Mouse (Mus musculus): Measurements from ENCODE around the gene Csnk1g1.

Csnk1g1 gene

DNA sequence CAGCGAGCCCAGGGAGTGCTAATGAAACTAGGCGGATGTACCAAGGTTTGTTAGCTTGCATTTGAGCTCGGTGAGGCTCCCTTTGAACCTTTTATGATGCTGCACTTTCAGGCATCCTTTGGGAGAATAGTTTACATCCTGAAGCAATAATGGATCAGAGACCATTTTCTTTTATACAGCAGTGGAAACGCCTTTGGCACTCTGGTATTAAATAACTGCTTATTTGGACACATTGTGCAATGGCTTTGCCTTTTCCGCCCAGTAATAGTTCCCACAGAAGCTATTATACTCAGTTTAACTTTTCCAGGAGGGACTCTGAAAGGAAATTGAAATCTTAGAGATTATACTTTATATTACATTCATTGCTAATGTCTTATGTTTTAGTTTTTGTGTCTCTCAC, 90.2 kb downstream of the Csnk1g1 start:
- no peak for DNase-seq

DNA sequence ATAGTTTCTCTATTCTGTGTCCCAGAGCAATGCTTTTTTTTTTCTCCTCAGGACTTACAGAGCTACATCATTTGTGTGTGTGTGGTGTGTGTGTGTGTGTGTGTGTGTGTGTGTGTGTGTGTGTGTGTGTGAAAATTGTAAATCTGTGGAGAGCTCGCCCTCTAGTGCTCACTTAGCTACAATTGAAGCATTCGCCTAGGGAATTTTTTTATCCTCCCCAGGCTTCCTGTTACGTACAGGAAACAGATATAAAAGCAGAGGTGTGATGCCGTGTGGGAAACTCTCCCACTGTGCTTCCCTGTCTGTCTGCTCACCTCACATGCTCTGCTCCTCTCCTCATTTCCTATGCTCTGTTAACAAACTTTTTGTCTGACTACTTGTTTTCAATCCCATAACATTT, 95.7 kb downstream of the Csnk1g1 start:
- peak; percentile 24 for DNase-seq

DNA sequence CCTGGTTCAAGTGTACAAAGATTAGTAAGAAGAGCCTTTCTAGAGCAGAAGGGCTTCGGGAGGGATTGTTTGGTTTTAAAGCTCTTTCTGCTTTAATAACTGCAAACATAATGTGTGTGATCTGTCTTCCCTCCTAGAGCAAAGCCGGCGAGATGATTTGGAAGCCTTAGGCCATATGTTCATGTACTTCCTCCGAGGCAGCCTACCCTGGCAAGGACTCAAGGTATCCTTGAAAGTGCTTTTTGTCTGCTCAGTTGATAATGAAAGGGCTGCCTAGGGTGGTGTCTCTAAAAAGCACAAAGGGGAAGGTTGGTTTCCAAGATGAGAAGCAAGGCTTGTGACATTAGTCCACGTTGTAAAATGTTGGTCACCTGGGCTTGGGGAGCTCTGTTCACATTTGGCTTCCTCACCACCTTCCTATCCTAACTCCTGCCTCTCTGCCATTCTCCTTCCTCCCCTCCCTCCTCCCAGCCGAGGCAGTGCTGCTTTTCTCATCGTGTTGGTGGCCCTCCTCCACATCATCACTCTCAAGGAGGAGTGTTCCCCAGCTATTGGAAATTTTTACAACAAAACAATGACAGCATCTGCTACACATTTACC, 99.0 kb downstream of the Csnk1g1 start:
- no peak for DNase-seq

DNA sequence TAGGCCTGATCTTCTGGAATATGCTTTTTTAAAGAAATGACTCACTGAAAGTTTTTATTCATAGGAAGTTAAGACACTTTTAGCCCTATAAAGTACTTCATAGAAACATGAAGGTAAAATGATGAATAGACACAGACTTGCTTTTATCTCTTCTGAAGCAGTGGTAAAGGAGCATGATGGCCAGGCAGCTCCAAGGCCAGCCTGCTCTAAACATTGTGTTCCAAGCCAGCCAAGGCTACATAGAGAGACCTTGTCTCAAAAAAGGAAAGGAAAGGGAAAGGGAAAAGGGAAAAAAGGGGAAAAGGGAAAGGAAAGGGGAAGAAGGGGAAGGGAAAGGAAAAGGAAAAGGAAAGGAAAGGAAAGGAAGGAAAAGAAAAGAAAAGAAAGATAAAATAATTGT, 111.9 kb downstream of the Csnk1g1 start:
- DNase-seq = no peak

DNA sequence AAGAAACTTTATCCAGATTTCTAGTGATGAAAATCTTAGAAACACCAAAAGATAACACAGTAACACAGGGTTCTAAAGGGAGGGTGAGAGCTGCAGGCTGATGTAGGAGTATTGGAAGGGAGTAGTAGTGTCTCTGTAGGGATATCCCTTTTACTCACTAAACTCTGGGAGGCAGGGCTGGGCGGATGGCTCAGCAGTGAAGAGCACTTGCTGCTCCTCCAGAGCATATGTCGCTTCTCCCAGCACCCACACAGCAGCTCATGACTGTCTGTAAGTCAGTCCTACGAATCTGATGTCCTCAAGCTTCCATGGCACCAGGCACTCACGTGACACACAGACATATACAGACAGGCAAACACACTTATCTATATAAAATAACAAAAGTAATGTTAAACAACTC, 129.4 kb downstream of the Csnk1g1 start:
- no peak for DNase-seq

DNA sequence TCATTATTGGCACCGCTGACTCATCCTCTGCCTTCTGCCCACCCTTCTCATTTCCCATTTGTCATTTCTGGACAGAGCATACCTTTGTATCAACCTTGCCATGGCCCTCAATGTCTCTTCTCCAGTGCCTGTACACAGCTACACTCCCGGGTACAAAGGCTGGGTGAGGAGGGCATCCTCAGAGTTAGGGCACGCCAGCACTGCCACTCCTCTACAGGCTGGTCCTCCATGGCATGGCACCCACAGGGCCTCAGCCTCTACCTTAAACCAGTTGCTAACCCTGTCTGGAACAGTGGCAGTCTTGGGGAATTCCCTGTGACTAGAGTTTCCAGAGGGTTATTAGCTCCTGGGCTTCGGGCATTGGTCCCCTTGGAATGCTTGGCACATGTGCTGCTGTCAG, 129.9 kb downstream of the Csnk1g1 start:
- no peak for DNase-seq

DNA sequence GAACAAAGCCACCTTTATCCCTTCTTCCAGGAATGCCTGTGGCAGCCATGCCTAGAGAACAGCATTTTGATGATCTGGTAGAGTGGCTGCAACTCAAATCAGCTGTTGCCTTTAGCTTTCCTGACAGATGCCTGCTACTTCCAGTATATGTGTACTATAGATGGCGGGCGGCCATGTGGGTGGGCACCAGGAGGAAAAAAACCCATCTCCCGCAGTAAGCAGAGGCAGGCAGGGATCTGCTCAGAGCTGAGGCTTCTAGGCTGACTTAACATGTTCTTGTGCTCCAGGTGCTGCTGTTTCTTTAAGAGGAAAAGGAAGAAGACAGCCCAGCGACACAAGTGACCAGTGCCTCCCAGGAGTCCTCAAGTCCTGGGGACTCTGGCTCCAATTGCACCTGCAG, 130.6 kb downstream of the Csnk1g1 start:
- no peak for DNase-seq

DNA sequence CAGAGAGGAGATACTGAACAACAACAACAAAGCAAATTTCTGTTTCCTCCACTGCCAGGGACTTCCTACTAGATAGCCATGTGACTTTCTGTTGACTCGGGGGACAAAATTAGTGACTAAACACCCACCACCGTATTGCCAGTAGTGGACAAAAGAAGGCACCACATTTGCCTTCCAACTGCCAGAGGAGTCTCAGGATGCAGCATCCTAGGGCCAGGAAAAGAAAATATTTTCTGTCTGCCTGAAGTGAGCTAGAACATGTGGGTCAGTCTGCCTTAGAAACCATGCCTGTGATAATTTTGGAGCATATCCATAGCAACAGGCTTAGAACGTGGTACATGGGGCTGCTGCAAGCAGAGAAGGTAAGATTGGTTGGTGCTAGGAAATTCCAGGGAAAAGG, 132.1 kb downstream of the Csnk1g1 start:
- DNase-seq = no peak

DNA sequence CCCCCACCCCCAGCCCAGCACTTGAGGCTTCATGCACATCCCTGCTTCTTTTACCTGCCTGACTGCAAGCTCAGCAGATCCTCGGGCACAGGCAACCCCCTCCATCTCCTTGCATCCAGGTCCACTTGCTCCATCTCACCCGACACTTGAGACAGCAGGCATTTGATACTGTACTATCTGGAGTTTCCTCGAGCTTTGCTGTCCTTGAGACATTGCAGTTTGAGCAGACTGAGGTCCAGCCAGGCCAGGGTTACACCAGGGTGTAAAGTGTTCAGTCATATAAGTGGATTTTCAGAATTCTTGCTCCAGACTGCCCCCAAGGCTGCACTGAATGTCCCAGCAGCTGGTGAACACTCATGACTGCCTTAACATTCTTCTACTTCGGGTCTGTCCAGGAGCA, 133.6 kb downstream of the Csnk1g1 start:
- DNase-seq = no peak

DNA sequence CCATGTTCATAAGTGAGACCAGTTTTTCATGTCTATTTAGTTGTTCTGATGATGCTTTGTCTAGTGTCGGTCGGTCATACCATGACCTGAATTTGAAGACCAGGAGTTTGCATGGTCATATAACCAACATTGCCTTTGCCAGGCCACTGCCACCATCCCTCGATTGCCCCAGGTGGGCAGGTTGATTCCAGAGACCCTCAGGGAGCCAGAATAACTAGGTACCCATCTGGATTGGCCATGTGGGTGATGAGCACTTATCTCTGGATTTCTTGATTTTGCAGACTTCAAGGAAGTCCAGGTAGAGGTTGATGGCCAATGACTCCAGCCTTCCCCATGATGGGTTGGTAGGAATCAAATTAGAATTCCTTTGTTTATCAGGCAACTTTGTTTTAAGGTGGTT, 134.5 kb downstream of the Csnk1g1 start:
- DNase-seq = no peak

DNA sequence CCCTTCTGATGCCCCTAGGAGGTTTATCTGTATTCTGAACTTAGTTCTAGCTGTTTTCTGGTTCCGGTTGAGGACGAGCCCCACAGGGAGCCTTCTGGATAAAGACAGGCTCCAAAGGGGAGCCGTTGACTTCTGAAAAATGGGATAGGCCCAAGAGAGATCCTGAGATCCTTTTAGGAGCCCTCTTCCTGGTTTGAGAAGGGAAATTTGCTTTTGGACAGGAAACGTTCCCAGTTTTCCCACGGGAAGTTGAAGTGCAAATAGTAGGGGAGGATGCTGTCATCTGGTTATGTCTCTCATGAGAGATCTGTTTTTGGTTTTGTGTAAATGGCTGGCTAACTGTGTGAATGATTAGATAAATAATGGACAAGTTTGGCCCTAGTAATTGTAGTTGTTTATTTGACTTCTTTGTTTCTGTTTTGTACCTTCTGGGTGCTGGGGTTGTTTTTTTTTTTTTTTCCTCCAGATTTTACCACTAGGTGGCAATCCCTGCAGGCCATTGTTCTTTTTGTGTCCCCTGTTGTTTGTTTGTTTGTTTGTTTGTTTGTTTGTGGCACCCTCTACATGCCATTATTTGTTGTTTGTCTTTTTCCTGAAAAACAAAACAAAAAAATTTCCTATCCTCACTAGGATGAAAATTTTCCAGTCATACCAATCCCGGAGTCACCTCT, 141.3 kb downstream of the Csnk1g1 start:
- DNase-seq = no peak

DNA sequence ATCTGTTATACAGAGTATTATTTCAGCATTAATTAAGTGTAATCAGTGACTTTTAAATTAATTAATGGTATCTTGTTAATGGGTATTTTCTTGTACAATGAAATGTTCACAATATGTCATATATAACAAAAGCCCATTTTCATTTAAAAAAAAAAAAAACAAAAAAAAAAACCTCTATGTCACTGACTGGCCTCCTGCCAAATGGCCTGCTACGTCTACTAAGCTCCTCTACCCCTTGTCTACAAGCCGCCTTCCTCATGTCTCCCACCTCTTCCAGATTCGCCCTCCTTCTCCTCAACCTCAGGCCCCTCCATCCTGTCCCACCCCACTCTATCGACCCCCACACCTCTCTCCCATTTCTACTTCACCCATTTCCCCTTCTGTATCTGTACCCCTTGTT, 142.8 kb downstream of the Csnk1g1 start:
- no peak for DNase-seq

DNA sequence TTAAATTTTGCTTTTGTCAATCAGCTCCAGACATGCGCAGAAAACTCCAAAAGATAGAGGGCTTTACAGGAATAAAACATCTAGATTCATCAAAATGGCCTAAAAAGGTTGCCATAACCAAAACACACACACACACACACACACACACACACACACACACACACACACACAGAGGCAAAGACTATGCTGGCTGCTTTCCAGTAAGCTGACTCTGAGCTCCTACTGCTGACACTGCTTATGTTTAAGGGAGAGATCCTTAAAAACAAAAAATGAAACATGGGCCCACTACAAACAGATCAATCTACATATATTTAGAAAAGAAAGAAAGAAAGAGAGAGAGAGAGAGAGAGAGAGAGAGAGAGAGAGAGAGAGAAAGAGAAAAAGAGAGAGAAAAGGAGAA, 144.0 kb downstream of the Csnk1g1 start:
- DNase-seq = no peak

DNA sequence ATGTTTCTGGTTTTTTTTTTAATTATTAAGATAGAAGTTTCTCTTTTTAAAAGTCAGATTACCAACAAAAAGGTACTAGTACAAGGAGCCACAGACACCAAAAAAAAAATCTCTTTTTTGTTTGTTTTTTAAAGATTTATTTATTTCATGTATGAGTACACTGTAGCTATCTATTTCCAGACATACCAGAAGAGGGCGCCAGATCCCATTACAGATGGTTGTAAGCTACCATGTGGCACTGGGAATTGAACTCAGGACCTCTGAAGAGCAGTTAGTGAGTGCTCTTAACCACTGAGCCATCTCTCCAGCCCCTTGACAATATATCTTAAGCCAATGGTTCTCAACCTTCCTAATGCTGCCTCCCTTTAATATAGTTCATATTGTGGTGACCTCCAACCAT, 144.9 kb downstream of the Csnk1g1 start:
- DNase-seq = no peak

DNA sequence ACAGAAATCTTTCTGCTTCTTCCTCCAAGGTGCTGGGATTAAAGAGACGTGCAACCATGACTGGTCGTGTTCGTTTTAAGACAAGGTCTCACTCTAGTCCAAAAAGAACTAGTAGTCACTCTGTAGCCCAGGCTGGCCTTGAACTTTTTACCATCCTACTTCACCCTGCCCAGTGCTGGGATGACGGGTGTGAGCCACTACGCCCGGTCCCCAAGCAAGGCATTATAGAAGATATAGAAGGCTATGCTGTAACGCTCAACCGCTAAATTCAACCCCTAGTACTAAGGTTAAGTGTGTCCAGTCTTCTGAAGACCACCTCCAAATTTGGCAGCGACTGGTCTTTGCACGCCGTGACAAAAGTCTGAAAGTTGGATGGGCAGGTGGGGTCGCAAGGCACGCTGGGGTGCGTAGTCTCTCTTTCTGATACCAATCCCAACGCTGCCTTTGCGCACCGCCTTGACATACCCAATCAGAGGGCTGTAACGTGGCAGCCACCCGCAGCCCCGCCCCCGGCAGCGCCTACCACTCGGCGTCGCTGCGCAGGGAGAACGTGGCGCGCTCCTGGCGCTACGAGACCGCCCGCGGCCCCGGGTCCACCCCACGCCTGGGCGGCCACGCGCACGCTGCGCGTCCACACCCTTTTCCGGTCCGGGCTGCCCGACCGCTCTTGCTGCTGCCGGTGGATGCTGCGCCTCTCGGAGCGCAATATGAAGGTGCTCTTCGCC, 151.0 kb downstream of the Csnk1g1 start, which contains the start of gene Ppib:
Ppib (plus strand) TSS at position 640 of the 725 bp plus-strand sequence.
- peak; percentile 98 for DNase-seq

DNA sequence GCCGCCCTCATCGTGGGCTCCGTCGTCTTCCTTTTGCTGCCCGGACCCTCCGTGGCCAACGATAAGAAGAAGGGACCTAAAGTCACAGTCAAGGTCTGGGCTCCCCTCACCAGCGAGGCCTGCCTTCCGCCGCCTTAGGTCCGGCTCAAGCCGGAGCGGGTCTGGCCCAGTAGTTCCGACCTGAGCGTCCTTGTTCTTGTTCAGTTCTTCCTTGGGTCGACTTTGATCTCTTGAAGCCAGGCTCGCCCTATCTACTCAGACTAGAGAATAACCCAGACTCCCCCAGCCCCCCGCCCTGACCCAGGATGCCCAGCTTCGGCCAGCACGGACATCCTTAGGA, 151.6 kb downstream of the Csnk1g1 start:
- DNase-seq = no peak

DNA sequence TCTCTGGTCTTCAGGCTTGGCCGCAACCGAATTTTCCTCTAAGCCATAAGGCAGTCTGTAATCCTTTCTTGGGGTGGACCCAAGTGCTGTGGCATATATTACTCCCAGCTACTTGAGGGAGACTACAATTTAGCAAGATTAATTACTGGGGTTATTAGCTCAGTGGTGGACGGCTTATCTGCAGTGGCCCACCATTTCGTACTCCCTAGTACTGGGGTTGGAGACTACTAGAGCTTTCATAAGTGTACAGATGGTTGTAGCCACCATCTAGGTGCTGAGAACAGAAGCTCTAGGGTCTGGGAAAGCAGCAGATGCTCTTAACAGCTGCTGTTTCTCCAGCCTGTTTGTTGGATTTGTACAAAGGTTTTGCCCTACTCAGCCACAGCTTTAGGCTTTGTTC, 152.3 kb downstream of the Csnk1g1 start:
- no peak for DNase-seq

DNA sequence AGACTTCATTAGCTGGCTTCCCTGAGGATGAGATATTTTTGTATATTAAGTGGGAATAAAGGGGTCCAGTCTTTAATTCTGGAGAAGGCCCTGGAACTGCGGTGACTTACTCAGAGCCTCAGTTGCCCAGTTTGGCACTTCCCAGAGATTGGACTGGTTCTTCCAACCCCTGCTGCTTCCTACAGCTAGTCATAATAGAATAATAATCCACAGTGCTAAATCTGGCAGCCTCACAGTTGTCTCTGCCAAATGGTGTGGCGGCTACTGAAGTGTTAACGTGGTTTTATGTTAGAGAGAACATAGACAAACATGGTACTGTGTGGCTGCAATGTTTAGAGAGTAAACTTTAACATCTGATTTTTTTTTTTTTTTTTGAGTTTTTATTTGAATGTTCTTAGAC, 152.9 kb downstream of the Csnk1g1 start:
- no peak for DNase-seq

DNA sequence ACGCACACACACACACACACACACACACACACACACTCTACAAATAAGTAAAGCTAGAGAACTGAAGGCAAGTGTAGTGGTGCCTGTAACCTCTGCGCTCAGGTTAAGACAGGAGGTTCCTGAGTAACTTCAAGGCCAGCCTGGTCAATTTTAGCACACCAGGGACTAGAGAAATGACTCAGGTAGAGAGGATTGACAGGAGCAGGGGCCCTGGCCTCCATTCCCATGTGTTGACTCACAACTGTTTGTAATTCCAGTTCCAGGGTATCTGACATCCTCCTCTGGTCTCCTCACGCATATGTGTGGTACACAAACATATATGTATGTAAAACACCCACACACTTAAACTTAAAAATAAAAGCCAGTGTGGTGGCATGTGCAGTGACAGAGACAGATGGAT, 154.7 kb downstream of the Csnk1g1 start:
- no peak for DNase-seq

DNA sequence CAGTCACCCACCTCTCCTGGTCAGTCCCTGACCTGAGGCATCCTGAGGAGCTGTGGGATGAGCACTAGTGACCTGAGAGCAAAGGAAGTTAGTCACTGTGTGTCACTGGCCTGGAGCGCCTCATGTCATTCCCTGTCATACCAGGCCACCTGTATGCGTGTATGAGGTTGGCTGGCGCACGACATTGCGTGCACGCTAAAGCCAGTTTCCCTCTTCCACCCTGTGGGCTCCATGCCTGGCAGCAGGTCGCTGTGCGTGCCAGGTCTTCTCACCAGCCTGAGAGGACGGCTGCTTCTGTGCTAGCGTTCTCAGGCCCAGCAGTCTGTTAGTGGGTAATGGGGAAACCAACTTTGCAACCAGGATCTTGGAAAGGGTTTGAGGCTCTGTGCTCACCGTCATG, 155.6 kb downstream of the Csnk1g1 start:
- no peak for DNase-seq

DNA sequence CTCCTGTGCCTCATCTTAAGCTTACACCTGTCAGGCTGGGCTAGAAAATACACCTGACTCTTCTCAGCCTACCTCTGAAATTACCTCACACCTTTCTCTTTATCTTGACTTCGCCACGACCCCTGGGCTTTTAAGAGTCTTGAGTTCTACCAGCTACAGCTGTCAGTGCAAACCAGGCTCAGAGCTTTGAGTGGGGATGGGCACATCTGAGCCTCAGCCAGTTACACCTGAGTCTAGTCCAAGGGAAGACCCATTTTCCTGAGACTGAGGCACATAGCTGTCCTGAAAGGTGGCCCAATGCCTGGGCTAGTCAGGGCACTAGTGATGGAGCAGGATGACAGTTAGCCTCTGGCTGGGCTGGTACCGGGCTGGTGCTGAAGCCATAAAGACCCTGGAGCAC, 158.1 kb downstream of the Csnk1g1 start:
- no peak for DNase-seq

DNA sequence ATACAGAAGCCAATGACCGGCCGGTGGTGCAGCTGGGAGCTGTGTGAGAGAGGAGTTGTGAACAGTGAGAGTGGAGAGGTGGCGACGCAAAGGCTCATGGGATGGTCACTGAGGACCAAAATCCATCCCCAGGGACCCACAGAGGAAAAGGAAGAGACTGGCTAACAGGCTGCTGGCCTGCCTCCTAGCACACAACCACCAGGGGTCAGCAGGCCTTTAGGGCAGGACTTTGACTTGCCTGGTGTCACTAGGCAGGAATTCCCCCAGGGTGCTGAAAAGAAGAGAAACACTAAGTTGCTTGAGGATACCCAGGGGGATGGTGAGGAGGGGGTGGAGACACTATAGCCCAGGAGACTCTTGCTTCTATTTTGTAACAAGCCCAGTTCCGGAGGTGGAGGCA, 158.8 kb downstream of the Csnk1g1 start:
- DNase-seq = peak; percentile 50

DNA sequence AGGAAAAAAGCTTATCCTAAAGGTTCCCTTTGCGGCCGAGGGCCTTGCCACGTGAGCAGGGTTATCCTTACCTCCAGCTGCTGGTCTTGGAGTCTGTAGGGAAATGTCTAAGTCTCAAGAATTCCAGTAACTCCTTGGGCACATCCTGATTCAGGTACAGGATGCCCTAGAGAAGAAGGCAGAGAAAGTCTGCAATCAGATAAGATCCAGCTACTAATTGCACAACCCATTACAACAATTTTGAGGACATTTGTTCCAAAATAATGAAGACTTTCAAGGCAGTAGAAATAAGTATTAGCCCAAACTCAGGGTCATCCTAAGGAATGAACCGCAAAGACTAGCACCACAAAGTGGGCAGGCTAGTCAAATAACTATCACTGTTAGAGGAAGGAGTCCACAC, 159.3 kb downstream of the Csnk1g1 start:
- DNase-seq = no peak

DNA sequence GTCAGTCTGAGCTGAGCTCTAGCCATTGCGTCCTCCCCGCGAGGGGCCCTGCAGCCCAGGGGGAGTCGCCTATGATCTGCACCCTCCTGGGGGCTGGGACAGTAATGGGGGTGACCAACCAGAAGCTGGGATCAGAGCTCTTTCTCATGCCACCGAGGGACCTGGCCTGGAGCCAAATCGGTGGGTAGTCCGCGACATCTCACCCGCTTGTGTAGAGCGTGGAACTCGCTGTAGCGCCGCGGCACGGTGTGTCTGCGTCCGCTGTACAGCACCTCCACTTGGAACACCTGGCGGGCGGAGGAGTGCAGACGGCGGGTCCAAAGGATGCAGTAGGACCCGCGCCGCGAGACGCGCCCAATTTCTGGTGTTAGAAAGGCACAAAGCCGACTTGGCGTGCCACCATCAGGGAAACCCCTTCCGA, 160.3 kb downstream of the Csnk1g1 start:
- DNase-seq = peak; percentile 21

DNA sequence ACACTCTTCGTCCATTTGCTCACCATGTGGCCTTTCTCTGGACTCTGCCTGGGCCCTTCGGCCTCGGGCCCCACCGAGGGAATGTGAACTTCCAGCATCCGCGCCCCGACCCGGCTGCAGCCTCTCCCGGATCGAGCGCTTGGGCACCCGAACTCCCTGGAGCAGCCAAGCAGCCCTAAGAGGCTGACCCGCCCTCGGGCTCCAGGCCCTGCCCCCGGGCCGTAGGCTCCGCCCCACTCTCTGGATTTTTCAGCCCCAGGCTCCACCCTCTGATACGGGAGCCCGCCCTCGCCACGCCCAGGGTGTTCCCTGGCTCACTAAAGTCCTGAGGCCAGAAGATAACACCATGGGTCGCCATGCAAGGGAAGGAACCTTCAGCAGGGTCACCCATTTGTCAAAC, 160.9 kb downstream of the Csnk1g1 start, which contains the start of gene Snx22:
Snx22 (minus strand) TSS at position 137 of the 400 bp plus-strand sequence.
- peak; percentile 91 for DNase-seq

Data from kidney, adult 18-20 months (tissue).